Mouse (Mus musculus) heart, adult 2 months (tissue): Measurements from ENCODE around the gene Ctsz.

Experiments
- CTCF ChIP-seq: fragments of 200-600 bp; IDR thresholded peaks from 2 replicates; pipeline ENCODE4 v1.8.1; 2022; ENCODE audit warnings: antibody characterized with exemption, mild to moderate bottlenecking, moderate library complexity
- EP300 ChIP-seq: fragments of 200-500 bp; IDR thresholded peaks from 2 replicates; pipeline ENCODE4 v1.6.1; 2011; ENCODE audit warnings: low read depth, low read length, control low read depth; ENCODE audit not compliant: insufficient read depth

DNA sequence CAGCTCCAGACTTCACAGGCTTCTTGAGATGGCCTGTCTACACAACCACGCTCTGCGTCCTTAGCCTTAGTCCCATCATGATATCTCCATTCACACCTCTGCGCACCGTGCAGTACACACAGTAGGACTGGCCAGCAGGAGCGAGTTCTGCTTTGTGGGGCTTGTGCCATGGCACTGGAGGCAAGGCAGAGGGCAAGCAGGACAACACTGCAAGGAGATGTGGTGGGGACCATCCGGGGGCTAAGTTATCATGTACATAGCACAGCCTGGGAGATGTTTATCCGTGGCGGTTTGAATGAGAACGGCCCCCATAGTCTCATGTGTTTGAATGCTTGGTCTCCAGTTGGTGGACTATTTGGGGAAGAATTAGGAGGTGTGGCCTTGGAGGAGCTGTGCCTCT lies 3.9 kb downstream of the Ctsz start:
- no peak for TF ChIP-seq CTCF
- TF ChIP-seq EP300 = no peak
